Mouse (Mus musculus): ENCODE measurements around the gene Hexim2. TPM values are rescaled to one million over a fixed set of nuclear protein-coding genes. Genes with fewer than 3 reads are reported as not detected.

Hexim2 gene
- total and polyA plus RNA-seq, 2 experiments from 2014 or later: 27.9 to 30.8 TPM

DNA sequence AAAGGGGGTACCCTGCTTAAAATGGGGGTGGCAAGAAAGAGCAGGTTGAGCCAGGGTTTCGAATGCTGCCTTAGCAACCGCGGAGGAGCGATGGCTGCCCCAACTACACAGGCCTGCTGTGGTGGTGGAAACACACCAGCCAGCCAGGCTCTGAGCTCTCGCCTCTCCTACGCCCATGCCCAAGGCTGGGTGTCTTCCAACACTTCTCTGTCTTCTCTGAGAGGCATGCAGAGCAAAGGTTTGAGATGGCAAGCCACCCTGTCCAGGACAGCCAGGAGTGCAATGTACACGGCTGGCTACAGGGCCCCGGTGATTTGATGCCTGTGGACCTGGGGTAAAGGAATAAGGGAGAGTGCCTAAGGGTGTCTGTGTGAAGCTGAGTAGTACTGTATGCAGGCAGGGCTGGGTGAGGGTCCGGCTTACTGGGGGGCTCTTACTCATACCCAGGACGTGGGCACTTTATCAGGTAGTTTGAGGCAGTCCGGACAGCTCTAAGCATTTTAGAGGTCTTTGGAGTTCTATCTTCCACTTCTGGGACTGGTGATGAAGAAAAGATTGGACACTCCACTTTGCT lies 41.6 kb downstream of the Hexim2 start:
- DNase-seq: no peak
- Histone ChIP-seq H3K36me3 (ENCODE audit: insufficient read depth) (no peaks in the 10 kb centered on the region), H3K4me1 (ENCODE audit: insufficient read depth) (0 out of 2 replicates have a peak, but pooled peaks cover 5% of the 10 kb centered on the region), H3K9me3 (ENCODE audit: low read length) (no peaks in the 10 kb centered on the region), H3K27me3 (ENCODE audit: insufficient read depth, low read length) (no peaks in the 10 kb centered on the region), H3K4me3 (ENCODE audit: low read depth, low read length) (no peak overlapping the region), H3K9ac (no peak overlapping the region), H3K4me2 (ENCODE audit: low read depth) (no peak overlapping the region), H3K27ac (ENCODE audit: low read depth, low read length) (no peak overlapping the region)
- ATAC-seq: no peak
- TF ChIP-seq CTCF (IDR thresholded peaks at IDR 0.05; ENCODE audit: low read depth): no peak
- 90% methylated on average over 11 of the region's 11 CpGs for WGBS

DNA sequence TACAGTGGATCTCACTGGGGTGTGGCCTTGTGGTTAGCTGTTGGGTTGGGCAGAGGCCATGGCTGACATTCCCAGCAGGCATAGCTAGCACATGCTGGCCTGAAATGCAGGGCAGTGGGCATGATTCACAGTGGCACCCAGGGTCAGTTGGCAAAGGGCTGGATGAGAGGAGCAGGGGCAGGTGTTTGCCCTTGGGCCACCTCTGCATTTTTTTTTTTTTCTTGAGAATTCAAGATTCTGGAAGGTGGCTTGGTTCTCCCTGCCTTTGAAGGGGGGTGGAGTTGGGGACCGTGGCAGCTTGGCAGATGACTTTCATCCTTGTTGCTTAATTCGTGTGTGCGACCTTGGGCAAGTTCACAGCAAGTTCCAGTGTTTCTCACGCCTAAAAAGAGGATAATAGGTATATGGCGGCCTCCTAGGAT lies 42.2 kb downstream of the Hexim2 start:
- 0 out of 2 replicates have a peak, but pooled peaks cover 5% of the 10 kb centered on the region for H3K4me1 ChIP-seq (ENCODE audit: insufficient read depth)
- no peak overlapping the region for H3K27ac ChIP-seq (ENCODE audit: low read depth, low read length)
- no peak for TF ChIP-seq CTCF (IDR thresholded peaks at IDR 0.05; ENCODE audit: low read depth)
- no peak overlapping the region for H3K4me2 ChIP-seq (ENCODE audit: low read depth)
- no peaks in the 10 kb centered on the region for H3K27me3 ChIP-seq (ENCODE audit: insufficient read depth, low read length)
- no peak overlapping the region for H3K4me3 ChIP-seq (ENCODE audit: low read depth, low read length)
- WGBS: 82% methylated on average over 5 of the region's 5 CpGs
- H3K9ac ChIP-seq: no peak overlapping the region
- H3K36me3 ChIP-seq (ENCODE audit: insufficient read depth): no peaks in the 10 kb centered on the region
- H3K9me3 ChIP-seq (ENCODE audit: low read length): no peaks in the 10 kb centered on the region
- no peak for ATAC-seq
- no peak for DNase-seq

GRCm38 (mm10) chr11:103174891-103175391 lies 42.7 kb downstream of the Hexim2 start:
- 57% methylated on average over 8 of the region's 8 CpGs for WGBS
- H3K4me1 ChIP-seq (ENCODE audit: insufficient read depth): 0 out of 2 replicates have a peak, but pooled peaks cover 5% of the 10 kb centered on the region

DNA sequence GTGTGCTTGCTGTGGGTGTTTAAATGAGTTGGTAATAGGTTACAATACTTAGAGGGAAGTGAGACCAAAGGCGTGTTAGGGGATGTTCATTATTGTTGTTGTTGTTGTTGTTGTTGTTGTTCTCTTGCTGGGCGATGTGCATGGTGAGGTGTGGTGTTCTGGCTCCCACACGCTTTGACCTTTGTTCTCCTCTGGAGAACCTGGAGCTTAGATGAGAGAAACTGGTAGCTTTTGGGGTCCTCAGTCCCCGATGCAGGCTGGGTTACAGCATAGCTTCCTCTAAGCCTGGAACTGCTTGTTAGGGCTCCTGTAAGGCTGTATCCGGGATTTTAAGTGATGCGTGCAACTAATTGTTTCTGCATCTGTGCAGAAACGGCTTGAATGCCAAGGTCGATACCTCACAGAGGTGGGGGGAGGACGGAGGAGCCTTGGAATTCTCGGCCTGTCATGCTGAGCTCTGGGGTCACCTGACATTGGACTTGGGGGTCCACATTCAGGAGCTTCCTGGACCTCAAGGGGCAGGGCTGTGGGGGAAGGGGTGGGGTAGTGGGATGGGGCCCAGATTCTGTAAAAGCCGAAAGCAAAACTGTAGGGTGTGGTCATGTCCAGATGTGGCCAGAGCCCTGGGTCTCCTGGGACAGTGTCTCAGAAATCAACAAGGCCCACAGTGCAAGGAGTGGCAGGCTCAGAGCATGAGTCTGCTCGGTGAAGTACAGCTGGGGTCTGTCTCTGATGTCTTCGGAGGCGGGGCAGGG lies 43.6 kb downstream of the Hexim2 start:
- H3K36me3 ChIP-seq (ENCODE audit: insufficient read depth): no peaks in the 10 kb centered on the region
- ATAC-seq (no peak), DNase-seq (no peak)
- H3K27ac ChIP-seq (ENCODE audit: low read depth, low read length): no peak overlapping the region
- H3K9me3 ChIP-seq (ENCODE audit: low read length): no peaks in the 10 kb centered on the region
- no peak overlapping the region for H3K4me2 ChIP-seq (ENCODE audit: low read depth)
- no peak for TF ChIP-seq CTCF (IDR thresholded peaks at IDR 0.05; ENCODE audit: low read depth)
- 72% methylated on average over 14 of the region's 14 CpGs for WGBS
- H3K27me3 ChIP-seq (ENCODE audit: insufficient read depth, low read length): no peaks in the 10 kb centered on the region
- H3K4me3 ChIP-seq (ENCODE audit: low read depth, low read length): no peak overlapping the region
- no peak overlapping the region for H3K9ac ChIP-seq
- H3K4me1 ChIP-seq (ENCODE audit: insufficient read depth): no peaks in the 10 kb centered on the region

More at GRCm38 (mm10) chr11:103174891-103175391, 42.7 kb downstream of the Hexim2 start:
- no peaks in the 10 kb centered on the region for H3K36me3 ChIP-seq (ENCODE audit: insufficient read depth)
- H3K27me3 ChIP-seq (ENCODE audit: insufficient read depth, low read length): no peaks in the 10 kb centered on the region
- H3K27ac ChIP-seq (ENCODE audit: low read depth, low read length): no peak overlapping the region
- H3K9ac ChIP-seq: no peak overlapping the region
- no peak overlapping the region for H3K4me3 ChIP-seq (ENCODE audit: low read depth, low read length)
- no peak for TF ChIP-seq CTCF (IDR thresholded peaks at IDR 0.05; ENCODE audit: low read depth)
- no peak overlapping the region for H3K4me2 ChIP-seq (ENCODE audit: low read depth)
- ATAC-seq (no peak), DNase-seq (no peak)
- H3K9me3 ChIP-seq (ENCODE audit: low read length): no peaks in the 10 kb centered on the region

GRCm38 (mm10) chr11:103176510-103176909 lies 44.3 kb downstream of the Hexim2 start:
- Histone ChIP-seq H3K9ac (no peak overlapping the region), H3K4me2 (ENCODE audit: low read depth) (no peak overlapping the region), H3K36me3 (ENCODE audit: insufficient read depth) (no peaks in the 10 kb centered on the region), H3K9me3 (ENCODE audit: low read length) (no peaks in the 10 kb centered on the region), H3K4me3 (ENCODE audit: low read depth, low read length) (no peak overlapping the region), H3K27ac (ENCODE audit: low read depth, low read length) (no peak overlapping the region), H3K4me1 (ENCODE audit: insufficient read depth) (no peaks in the 10 kb centered on the region), H3K27me3 (ENCODE audit: insufficient read depth, low read length) (no peaks in the 10 kb centered on the region)
- WGBS: 91% methylated on average over 1 of the region's 1 CpGs
- no peak for TF ChIP-seq CTCF (IDR thresholded peaks at IDR 0.05; ENCODE audit: low read depth)
- ATAC-seq (no peak), DNase-seq (no peak)

DNA sequence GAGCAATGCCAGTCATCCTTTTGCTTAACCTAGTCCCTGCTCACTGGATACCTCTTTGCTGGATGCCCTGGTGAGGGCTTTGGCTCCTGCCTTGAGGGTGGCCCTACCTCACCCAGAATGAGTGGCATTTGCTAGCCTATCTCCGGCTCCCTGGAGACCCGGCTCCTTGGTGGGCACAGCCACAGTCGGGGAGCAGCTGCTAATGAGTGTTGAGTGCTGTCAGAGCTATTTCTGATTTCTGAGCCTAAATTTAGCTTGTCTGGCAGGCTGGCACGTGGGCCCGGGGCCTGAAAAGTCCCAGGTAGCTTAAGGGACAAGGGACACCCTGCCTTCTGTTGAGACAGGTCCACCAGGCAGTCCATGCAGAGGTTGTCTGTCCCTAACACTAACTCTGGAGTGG lies 45.0 kb downstream of the Hexim2 start:
- H3K27me3 ChIP-seq (ENCODE audit: insufficient read depth, low read length): no peaks in the 10 kb centered on the region
- no peak for ATAC-seq
- H3K9me3 ChIP-seq (ENCODE audit: low read length): no peaks in the 10 kb centered on the region
- no peak overlapping the region for H3K27ac ChIP-seq (ENCODE audit: low read depth, low read length)
- WGBS: 70% methylated on average over 5 of the region's 5 CpGs
- no peak overlapping the region for H3K9ac ChIP-seq
- H3K36me3 ChIP-seq (ENCODE audit: insufficient read depth): peaks cover 4% of the 10 kb centered on the region; the same call in 1 of the 2 replicates
- no peak for DNase-seq
- no peak overlapping the region for H3K4me2 ChIP-seq (ENCODE audit: low read depth)
- no peak for TF ChIP-seq CTCF (IDR thresholded peaks at IDR 0.05; ENCODE audit: low read depth)
- H3K4me3 ChIP-seq (ENCODE audit: low read depth, low read length): no peak overlapping the region
- no peaks in the 10 kb centered on the region for H3K4me1 ChIP-seq (ENCODE audit: insufficient read depth)
